Mouse (Mus musculus) heart, postnatal 36 days (tissue): Measurements from ENCODE around the gene Lsamp. TPM values are rescaled to one million over a fixed set of nuclear protein-coding genes. Genes with fewer than 3 reads are reported as not detected.

ENCODE experiments used
- DNase-seq, 2 experiments: peaks; one replicate each; pipeline ENCODE4 v3.0.0; 2021 to 2022
- intact Hi-C: fragments of 180-260 bp; cut with DNase I; formaldehyde crosslinking; loops from one replicate; pipeline ENCODE4 v1.15.1; 2025
- total RNA-seq, 2 experiments: library from RNA; stranded (reverse); gene quantifications; 2 replicates each; pipeline ENCODE4 v1.2.3; 2021

Gene Lsamp
- total RNA-seq, 2 experiments from 2014 or later, result 1.1 to 2.0 TPM

- intact Hi-C loops, result no loop called here
These were observed 1717.7 kb downstream of the Lsamp start for GRCm38 (mm10) chr16:41701790-41702428.

GRCm38 (mm10) chr16:41728900-41729585 is 1744.9 kb downstream of the Lsamp start:
- DNase-seq, result no peak
- intact Hi-C loops, result no loop called here

More at GRCm38 (mm10) chr16:41701790-41702428, 1717.7 kb downstream of the Lsamp start:
- no peak for DNase-seq

GRCm38 (mm10) chr16:41729911-41730310 is 1745.8 kb downstream of the Lsamp start:
- intact Hi-C loops, result no loop called here
- no peak for DNase-seq

GRCm38 (mm10) chr16:41745037-41745436 is 1760.9 kb downstream of the Lsamp start:
- intact Hi-C loops, result no loop called here
- peak; percentile 63 to 69 for DNase-seq

GRCm38 (mm10) chr16:41746235-41746911 is 1762.2 kb downstream of the Lsamp start:
- DNase-seq, result no peak
- intact Hi-C loops, result no loop called here

GRCm38 (mm10) chr16:41747874-41748273 is 1763.7 kb downstream of the Lsamp start:
- intact Hi-C loops, result no loop called here
- no peak for DNase-seq

- intact Hi-C loops, result no loop called here
These were observed 1764.6 kb downstream of the Lsamp start for GRCm38 (mm10) chr16:41748759-41749158.

GRCm38 (mm10) chr16:41764285-41764684 is 1780.1 kb downstream of the Lsamp start:
- intact Hi-C loops, result no loop called here
- no peak for DNase-seq

More at GRCm38 (mm10) chr16:41748759-41749158, 1764.6 kb downstream of the Lsamp start:
- no peak for DNase-seq

GRCm38 (mm10) chr16:41771427-41772125 is 1787.4 kb downstream of the Lsamp start:
- intact Hi-C loops, result no loop called here
- no peak for DNase-seq

GRCm38 (mm10) chr16:41777586-41777985 is 1793.4 kb downstream of the Lsamp start:
- intact Hi-C loops, result no loop called here

GRCm38 (mm10) chr16:41785600-41785999 is 1801.4 kb downstream of the Lsamp start:
- intact Hi-C loops, result no loop called here
- DNase-seq, result peak in 1 of 2 experiments; percentile 5

More at GRCm38 (mm10) chr16:41777586-41777985, 1793.4 kb downstream of the Lsamp start:
- peak; percentile 13 to 33 for DNase-seq

- intact Hi-C loops, result no loop called here
- no peak for DNase-seq
These were observed 1802.5 kb downstream of the Lsamp start for GRCm38 (mm10) chr16:41786704-41787103.

GRCm38 (mm10) chr16:41787146-41787545 is 1803.0 kb downstream of the Lsamp start:
- intact Hi-C loops, result no loop called here
- no peak for DNase-seq

GRCm38 (mm10) chr16:41790016-41790415 is 1805.9 kb downstream of the Lsamp start:
- DNase-seq, result no peak
- intact Hi-C loops, result no loop called here

GRCm38 (mm10) chr16:41820369-41820768 is 1836.2 kb downstream of the Lsamp start:
- no peak for DNase-seq
- intact Hi-C loops, result no loop called here

- DNase-seq, result no peak
- intact Hi-C loops, result no loop called here
These were observed 1842.9 kb downstream of the Lsamp start for GRCm38 (mm10) chr16:41826899-41827604.

GRCm38 (mm10) chr16:41827605-41827948 is 1843.4 kb downstream of the Lsamp start:
- intact Hi-C loops, result no loop called here

GRCm38 (mm10) chr16:41834637-41835036 is 1850.5 kb downstream of the Lsamp start:
- DNase-seq, result no peak
- intact Hi-C loops, result loop anchor here (2.0 to 5.0 kb wide), 3 partner anchors 142 to 576 kb away; no protein-coding TSS in a partner anchor

More at GRCm38 (mm10) chr16:41827605-41827948, 1843.4 kb downstream of the Lsamp start:
- DNase-seq, result no peak

GRCm38 (mm10) chr16:41835745-41836144 is 1851.6 kb downstream of the Lsamp start:
- no peak for DNase-seq
- intact Hi-C loops, result loop anchor here (2.0 to 5.0 kb wide), 3 partner anchors 143 to 577 kb away; no protein-coding TSS in a partner anchor
